Mouse (Mus musculus) heart, adult 2 months (tissue): Measurements from ENCODE around the gene Cpeb3. TPM values are rescaled to one million over a fixed set of nuclear protein-coding genes. Genes with fewer than 3 reads are reported as not detected.

ENCODE experiments used
- DNase-seq, 2 experiments: peaks; one replicate each; pipeline ENCODE4 v3.0.0; 2021
- H3K27ac ChIP-seq: fragments of 200-600 bp; 2 replicates; pipeline ENCODE4 v1.8.1; 2022
- H3K27me3 ChIP-seq: fragments of 200-500 bp; 2 replicates; pipeline ENCODE4 v1.6.1; 2012; ENCODE audit warnings: mild to moderate bottlenecking, low read length, inconsistent platforms, mixed read lengths; ENCODE audit not compliant: control insufficient read depth, insufficient read depth
- H3K36me3 ChIP-seq: fragments of 200-500 bp; 2 replicates; pipeline ENCODE4 v1.6.1; 2012; ENCODE audit warnings: low read length, inconsistent platforms; ENCODE audit not compliant: control insufficient read depth, insufficient read depth
- H3K4me1 ChIP-seq: fragments of 200-500 bp; 2 replicates; pipeline ENCODE4 v1.6.1; 2011; ENCODE audit warnings: low read length; ENCODE audit not compliant: control insufficient read depth, insufficient read depth
- H3K4me3 ChIP-seq: fragments of 200-600 bp; 2 replicates; pipeline ENCODE4 v1.8.1; 2022
- H3K79me2 ChIP-seq: fragments of 200-500 bp; replicated peaks from 2 replicates; pipeline ENCODE4 v1.6.1; 2012; ENCODE audit warnings: mild to moderate bottlenecking, inconsistent platforms, low read length, moderate library complexity, mixed read lengths; ENCODE audit not compliant: control insufficient read depth, insufficient read depth
- H3K9ac ChIP-seq: fragments of 200-500 bp; 2 replicates; pipeline ENCODE4 v1.6.1; 2012; ENCODE audit warnings: low read depth, mild to moderate bottlenecking, control low read depth, inconsistent platforms, low read length, mixed read lengths
- CTCF ChIP-seq: fragments of 200-600 bp; IDR thresholded peaks from 2 replicates; pipeline ENCODE4 v1.8.1; 2022; ENCODE audit warnings: antibody characterized with exemption, mild to moderate bottlenecking, moderate library complexity
- EP300 ChIP-seq: fragments of 200-500 bp; IDR thresholded peaks from 2 replicates; pipeline ENCODE4 v1.6.1; 2011; ENCODE audit warnings: low read depth, low read length, control low read depth; ENCODE audit not compliant: insufficient read depth
- POLR2A ChIP-seq: fragments of 200-500 bp; IDR thresholded peaks from 2 replicates; pipeline ENCODE4 v1.6.1; 2011; ENCODE audit warnings: mild to moderate bottlenecking, low read depth, low read length, control low read depth; ENCODE audit not compliant: insufficient read depth
- WGBS: fragments of 180-500 bp; shearing (Covaris S2); methylation state at CpG from one replicate; pipeline ENCODE4 v1.1.7; 2018; 5-methylcytosine and 5-hydroxymethylcytosine counted together
- intact Hi-C: fragments of 180-260 bp; cut with DNase I; formaldehyde crosslinking; loops from one replicate; pipeline ENCODE4 v1.15.1; 2025
- polyA plus RNA-seq: library from polyadenylated mRNA; depleted of rRNA; stranded (reverse); fragments of >200 nt; gene quantifications from 2 replicates; pipeline ENCODE4 v1.2.3, GENCODE M21; 2012
- total RNA-seq, 2 experiments: library from RNA; stranded (reverse); gene quantifications; 2 replicates each; pipeline ENCODE4 v1.2.3; 2021

Cpeb3 gene
- total and polyA plus RNA-seq, 3 experiments = 35.6 to 96.9 (median 78.9) TPM

- Histone ChIP-seq H3K4me1 (no peaks in the 10 kb centered on the region), H3K4me3 (no peak overlapping the region), H3K27me3 (no peaks in the 10 kb centered on the region), H3K79me2 (no peaks in the 10 kb centered on the region), H3K9ac (no peak overlapping the region), H3K36me3 (no peaks in the 10 kb centered on the region), H3K27ac (no peak overlapping the region)
- no peak for DNase-seq
- intact Hi-C loops = no loop called here
- 85% methylated on average over 10 of the region's 10 CpGs for WGBS
- no peak for TF ChIP-seq EP300
- TF ChIP-seq CTCF = no peak
- no peak for TF ChIP-seq POLR2A
Observed at GRCm38 (mm10) chr19:37044431-37044830, 164.0 kb downstream of the Cpeb3 start.

- TF ChIP-seq EP300 (no peak), POLR2A (no peak), CTCF (no peak)
- Histone ChIP-seq H3K27me3 (no peaks in the 10 kb centered on the region), H3K4me1 (peaks cover 2% of the 10 kb centered on the region; the same call in 1 of the 2 replicates), H3K4me3 (no peak overlapping the region), H3K36me3 (peaks cover 9% of the 10 kb centered on the region), H3K9ac (no peak overlapping the region), H3K79me2 (no peaks in the 10 kb centered on the region), H3K27ac (no peak overlapping the region)
- intact Hi-C loops = no loop called here
- no peak for DNase-seq
Observed at GRCm38 (mm10) chr19:37040906-37041305, 167.5 kb downstream of the Cpeb3 start.

GRCm38 (mm10) chr19:37032364-37032763 lies 176.0 kb downstream of the Cpeb3 start:
- Histone ChIP-seq H3K4me1 (no peaks in the 10 kb centered on the region), H3K4me3 (no peak overlapping the region), H3K27me3 (no peaks in the 10 kb centered on the region), H3K79me2 (no peaks in the 10 kb centered on the region), H3K36me3 (peaks cover 4% of the 10 kb centered on the region), H3K27ac (no peak overlapping the region), H3K9ac (no peak overlapping the region)
- WGBS = 90% methylated on average over 2 of the region's 2 CpGs
- no peak for DNase-seq
- intact Hi-C loops = no loop called here
- no peak for TF ChIP-seq EP300
- TF ChIP-seq CTCF = no peak
- no peak for TF ChIP-seq POLR2A

- Histone ChIP-seq H3K27ac (no peak overlapping the region), H3K27me3 (no peaks in the 10 kb centered on the region), H3K9ac (no peak overlapping the region), H3K79me2 (no peaks in the 10 kb centered on the region), H3K4me3 (no peak overlapping the region), H3K36me3 (no peaks in the 10 kb centered on the region; the same call in 1 of the 2 replicates), H3K4me1 (peaks cover 3% of the 10 kb centered on the region)
- TF ChIP-seq POLR2A = no peak
- TF ChIP-seq CTCF = no peak
- TF ChIP-seq EP300 = no peak
- DNase-seq = no peak
- WGBS = 63% methylated on average over 5 of the region's 5 CpGs
- intact Hi-C loops = no loop called here
Observed at GRCm38 (mm10) chr19:37031446-37031845, 177.0 kb downstream of the Cpeb3 start.

- H3K27ac ChIP-seq = no peak overlapping the region
Observed at GRCm38 (mm10) chr19:37029771-37030170, 178.6 kb downstream of the Cpeb3 start.

GRCm38 (mm10) chr19:37026408-37026807 lies 182.0 kb downstream of the Cpeb3 start:
- peak in 1 of 2 experiments; percentile 29 for DNase-seq
- H3K27me3 ChIP-seq = no peaks in the 10 kb centered on the region
- intact Hi-C loops = no loop called here
- peak overlapping the region; percentile 28; the same call in 1 of the 2 replicates for H3K27ac ChIP-seq
- no peak overlapping the region for H3K4me3 ChIP-seq
- 32% methylated on average over 11 of the region's 11 CpGs for WGBS
- H3K4me1 ChIP-seq = peaks cover 9% of the 10 kb centered on the region
- no peak overlapping the region for H3K9ac ChIP-seq
- H3K79me2 ChIP-seq = peaks cover 2% of the 10 kb centered on the region
- TF ChIP-seq EP300 = no peak
- H3K36me3 ChIP-seq = no peaks in the 10 kb centered on the region

More at GRCm38 (mm10) chr19:37029771-37030170, 178.6 kb downstream of the Cpeb3 start:
- TF ChIP-seq EP300 = no peak
- TF ChIP-seq POLR2A = no peak
- no peak for TF ChIP-seq CTCF
- 78% methylated on average over 6 of the region's 6 CpGs for WGBS
- no peak overlapping the region for H3K4me3 ChIP-seq
- no peak for DNase-seq
- H3K27me3 ChIP-seq = no peaks in the 10 kb centered on the region
- no peak overlapping the region for H3K9ac ChIP-seq
- intact Hi-C loops = no loop called here
- H3K36me3 ChIP-seq = no peaks in the 10 kb centered on the region; the same call in 1 of the 2 replicates
- H3K4me1 ChIP-seq = peaks cover 9% of the 10 kb centered on the region
- H3K79me2 ChIP-seq = no peaks in the 10 kb centered on the region
